Mouse (Mus musculus) heart, adult 2 months (tissue): ENCODE data around the gene Gab2. TPM values are rescaled to one million over a fixed set of nuclear protein-coding genes. Genes with fewer than 3 reads are reported as not detected.

Experiments used
- DNase-seq, 2 experiments: peaks; one replicate each; pipeline ENCODE4 v3.0.0; 2021
- H3K27ac ChIP-seq: fragments of 200-600 bp; 2 replicates; pipeline ENCODE4 v1.8.1; 2022
- H3K27me3 ChIP-seq: fragments of 200-500 bp; 2 replicates; pipeline ENCODE4 v1.6.1; 2012; ENCODE audit warnings: mild to moderate bottlenecking, low read length, inconsistent platforms, mixed read lengths; ENCODE audit not compliant: control insufficient read depth, insufficient read depth
- H3K36me3 ChIP-seq: fragments of 200-500 bp; 2 replicates; pipeline ENCODE4 v1.6.1; 2012; ENCODE audit warnings: low read length, inconsistent platforms; ENCODE audit not compliant: control insufficient read depth, insufficient read depth
- H3K4me1 ChIP-seq: fragments of 200-500 bp; 2 replicates; pipeline ENCODE4 v1.6.1; 2011; ENCODE audit warnings: low read length; ENCODE audit not compliant: control insufficient read depth, insufficient read depth
- H3K4me3 ChIP-seq: fragments of 200-600 bp; 2 replicates; pipeline ENCODE4 v1.8.1; 2022
- H3K79me2 ChIP-seq: fragments of 200-500 bp; replicated peaks from 2 replicates; pipeline ENCODE4 v1.6.1; 2012; ENCODE audit warnings: mild to moderate bottlenecking, inconsistent platforms, low read length, moderate library complexity, mixed read lengths; ENCODE audit not compliant: control insufficient read depth, insufficient read depth
- H3K9ac ChIP-seq: fragments of 200-500 bp; 2 replicates; pipeline ENCODE4 v1.6.1; 2012; ENCODE audit warnings: low read depth, mild to moderate bottlenecking, control low read depth, inconsistent platforms, low read length, mixed read lengths
- CTCF ChIP-seq: fragments of 200-600 bp; IDR thresholded peaks from 2 replicates; pipeline ENCODE4 v1.8.1; 2022; ENCODE audit warnings: antibody characterized with exemption, mild to moderate bottlenecking, moderate library complexity
- EP300 ChIP-seq: fragments of 200-500 bp; IDR thresholded peaks from 2 replicates; pipeline ENCODE4 v1.6.1; 2011; ENCODE audit warnings: low read depth, low read length, control low read depth; ENCODE audit not compliant: insufficient read depth
- POLR2A ChIP-seq: fragments of 200-500 bp; IDR thresholded peaks from 2 replicates; pipeline ENCODE4 v1.6.1; 2011; ENCODE audit warnings: mild to moderate bottlenecking, low read depth, low read length, control low read depth; ENCODE audit not compliant: insufficient read depth
- WGBS: fragments of 180-500 bp; shearing (Covaris S2); methylation state at CpG from one replicate; pipeline ENCODE4 v1.1.7; 2018; 5-methylcytosine and 5-hydroxymethylcytosine counted together
- intact Hi-C: fragments of 180-260 bp; cut with DNase I; formaldehyde crosslinking; loops from one replicate; pipeline ENCODE4 v1.15.1; 2025
- long read RNA-seq: library from polyadenylated mRNA; stranded (forward); transcript quantifications from one replicate; pipeline ENCODE4 v2.0.0, GENCODE M21; 2021
- polyA plus RNA-seq: library from polyadenylated mRNA; depleted of rRNA; stranded (reverse); fragments of >200 nt; gene quantifications from 2 replicates; pipeline ENCODE4 v1.2.3, GENCODE M21; 2012; rRNA removed
- total RNA-seq, 2 experiments: library from RNA; stranded (reverse); gene quantifications; 2 replicates each; pipeline ENCODE4 v1.2.3; 2021

Gene Gab2
- total RNA-seq (10 to 100 TPM; 16.4 to 17.6 TPM), polyA plus RNA-seq (15.9 and 20.8 TPM in 2 replicates)
- long read RNA-seq, full-length matches to known transcripts: 1 of 6 reads
- long read RNA-seq, partial matches to known transcripts: 1 of 6 reads
- long read RNA-seq, other reads (novel, unspliced or antisense): 4 of 6 reads

DNA sequence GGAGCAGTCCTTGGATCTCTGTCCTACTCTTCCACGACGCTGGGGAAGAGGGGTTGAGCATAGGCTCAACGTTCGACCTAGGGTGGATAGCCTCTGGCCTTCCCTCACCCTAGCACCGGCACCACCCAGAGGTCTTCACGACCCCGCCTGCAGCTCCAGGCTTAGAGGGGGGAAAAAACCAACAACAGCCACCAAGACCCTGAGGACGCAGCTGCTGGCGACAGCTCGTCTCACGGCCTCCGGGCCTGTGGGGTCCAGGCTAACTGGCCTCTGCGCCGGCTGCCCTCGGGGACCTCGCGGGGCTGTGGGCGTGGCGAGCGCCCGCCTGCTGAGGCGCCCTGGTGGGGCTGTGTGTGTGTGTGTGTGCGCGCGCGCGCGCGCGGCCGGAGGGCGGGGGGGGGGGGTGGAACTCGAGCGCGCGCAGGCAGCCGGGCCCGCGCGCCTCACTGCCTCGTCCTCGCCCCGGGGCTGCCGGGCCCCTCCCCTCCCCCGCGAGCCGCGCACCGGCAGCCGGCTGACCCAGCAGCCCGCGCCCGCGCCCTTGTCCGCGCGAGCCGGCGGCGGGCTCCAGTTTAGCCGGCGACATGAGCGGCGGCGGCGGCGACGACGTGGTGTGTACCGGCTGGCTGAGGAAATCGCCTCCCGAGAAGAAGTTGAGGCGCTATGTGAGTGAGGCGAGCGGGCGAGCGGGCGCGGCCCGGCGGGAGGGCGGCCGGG is at the start of gene Gab2:
Gene Gab2, plus strand, starts transcription at position 345 of the 717 bp plus-strand sequence.
- H3K36me3 ChIP-seq: peaks cover 6% of the 10 kb centered on the region
- H3K4me1 ChIP-seq: peaks cover 14% of the 10 kb centered on the region
- intact Hi-C loops: loop anchor here (5.0 kb wide), 2 partner anchors 46 to 106 kb away; no protein-coding TSS in a partner anchor
- WGBS: 2% methylated on average over 64 of the region's 83 CpGs
- peak within 1 kb of the TSS; percentile 100 for H3K9ac ChIP-seq
- TF ChIP-seq POLR2A (peak; percentile 56), CTCF (0 out of 2 replicates have a peak, but pooled peaks have one; percentile 7), EP300 (no peak)
- H3K4me3 ChIP-seq: peak within 1 kb of the TSS; percentile 82
- no peaks in the 10 kb centered on the region for H3K27me3 ChIP-seq
- peaks cover 2% of the 10 kb centered on the region; the same call in 1 of the 2 replicates for H3K79me2 ChIP-seq
- H3K27ac ChIP-seq: peak within 1 kb of the TSS; percentile 97
- peak; percentile 86 to 90 for DNase-seq

DNA sequence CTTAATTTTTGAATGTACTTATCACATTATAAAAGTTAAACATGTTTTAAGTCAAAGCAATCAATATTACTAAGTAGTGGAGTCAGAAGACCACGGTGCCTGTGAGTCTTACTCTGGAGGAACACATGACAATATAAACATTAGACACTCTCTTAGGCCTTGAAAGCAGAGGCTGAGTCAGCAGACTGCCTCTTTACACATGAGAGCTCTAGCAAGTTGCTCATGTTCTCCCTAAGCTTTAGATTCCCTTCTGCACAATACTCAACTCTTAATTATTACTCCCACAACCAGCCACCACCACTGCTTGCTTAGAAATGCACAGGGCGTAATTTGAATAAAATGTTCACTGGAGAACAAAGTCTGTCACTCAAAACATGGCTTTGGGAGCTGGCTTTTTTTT is 49.0 kb upstream of the Gab2 start:
- Histone ChIP-seq H3K4me3 (no peak overlapping the region), H3K9ac (no peak overlapping the region)
- WGBS: 93% methylated on average over 2 of the region's 2 CpGs

GRCm38 (mm10) chr7:97039641-97040040 is 41.7 kb upstream of the Gab2 start:
- WGBS: 57% methylated on average over 4 of the region's 4 CpGs
- H3K79me2 ChIP-seq: no peaks in the 10 kb centered on the region
- TF ChIP-seq EP300: no peak
- TF ChIP-seq POLR2A: no peak
- no peak for TF ChIP-seq CTCF
- no peak overlapping the region for H3K27ac ChIP-seq
- no peak overlapping the region for H3K9ac ChIP-seq
- no peak overlapping the region for H3K4me3 ChIP-seq
- peaks cover 3% of the 10 kb centered on the region; the same call in 1 of the 2 replicates for H3K36me3 ChIP-seq
- H3K4me1 ChIP-seq: no peaks in the 10 kb centered on the region
- DNase-seq: no peak
- intact Hi-C loops: no loop called here
- H3K27me3 ChIP-seq: no peaks in the 10 kb centered on the region

More for the DNA sequence above, 49.0 kb upstream of the Gab2 start:
- intact Hi-C loops: no loop called here
- Histone ChIP-seq H3K79me2 (no peaks in the 10 kb centered on the region), H3K36me3 (no peaks in the 10 kb centered on the region), H3K27ac (no peak overlapping the region), H3K27me3 (no peaks in the 10 kb centered on the region), H3K4me1 (no peaks in the 10 kb centered on the region)
- no peak for DNase-seq
- no peak for TF ChIP-seq EP300
- TF ChIP-seq CTCF: no peak
- no peak for TF ChIP-seq POLR2A

GRCm38 (mm10) chr7:97041868-97042449 is 39.4 kb upstream of the Gab2 start:
- Histone ChIP-seq H3K27ac (no peak overlapping the region), H3K27me3 (no peaks in the 10 kb centered on the region), H3K4me3 (no peak overlapping the region), H3K79me2 (no peaks in the 10 kb centered on the region), H3K36me3 (peaks cover 3% of the 10 kb centered on the region; the same call in 1 of the 2 replicates), H3K9ac (no peak overlapping the region), H3K4me1 (no peaks in the 10 kb centered on the region)
- intact Hi-C loops: no loop called here
- TF ChIP-seq POLR2A (no peak), EP300 (no peak), CTCF (no peak)
- no peak for DNase-seq
- 88% methylated on average over 6 of the region's 6 CpGs for WGBS

GRCm38 (mm10) chr7:97042981-97043380 is 38.4 kb upstream of the Gab2 start:
- intact Hi-C loops: no loop called here
- WGBS: 85% methylated on average over 1 of the region's 1 CpGs
- Histone ChIP-seq H3K4me1 (no peaks in the 10 kb centered on the region), H3K27ac (no peak overlapping the region), H3K4me3 (no peak overlapping the region), H3K9ac (no peak overlapping the region), H3K27me3 (no peaks in the 10 kb centered on the region), H3K79me2 (no peaks in the 10 kb centered on the region), H3K36me3 (peaks cover 3% of the 10 kb centered on the region; the same call in 1 of the 2 replicates)
- no peak for DNase-seq
- no peak for TF ChIP-seq CTCF
- TF ChIP-seq POLR2A: no peak
- TF ChIP-seq EP300: no peak
